Mouse (Mus musculus) thymus, postnatal 0 days (tissue): ENCODE measurements at regions not wholly inside any gene's neighbourhood (a gene's known extent, or its start where the extent isn't known, plus 50 kb on each side); places are given as distances from the start of the nearest gene placed in this dataset.
"Not testable (repeated sequence)": the region's sequence is repeated elsewhere in the genome, so short reads cannot be mapped to it uniquely, and the experiment has no call there.

Experiments
- DNase-seq: peaks from one replicate; pipeline ENCODE4 v3.0.0-alpha.2; 2015; ENCODE audit warnings: low spot score

DNA sequence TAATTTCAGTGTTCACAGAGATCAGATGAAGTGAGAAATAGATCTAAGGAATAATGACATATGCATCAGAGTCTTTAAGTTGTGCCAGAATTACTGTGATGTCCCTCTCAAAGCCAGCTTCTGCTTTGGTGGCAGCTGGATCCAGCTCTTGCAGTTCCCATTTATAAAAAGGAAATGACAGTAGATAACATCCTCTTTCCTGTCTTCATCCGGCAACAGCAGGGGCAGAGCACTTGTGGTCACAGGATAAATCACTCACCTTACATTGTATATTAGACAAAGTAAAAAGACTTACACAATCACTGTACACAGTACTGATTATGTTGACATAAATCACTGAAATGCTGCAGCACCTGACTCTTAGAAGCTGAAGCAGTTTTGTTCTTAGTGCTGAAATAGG, 1214.2 kb downstream of the Adam6a start:
- not testable (repeated sequence) for DNase-seq

DNA sequence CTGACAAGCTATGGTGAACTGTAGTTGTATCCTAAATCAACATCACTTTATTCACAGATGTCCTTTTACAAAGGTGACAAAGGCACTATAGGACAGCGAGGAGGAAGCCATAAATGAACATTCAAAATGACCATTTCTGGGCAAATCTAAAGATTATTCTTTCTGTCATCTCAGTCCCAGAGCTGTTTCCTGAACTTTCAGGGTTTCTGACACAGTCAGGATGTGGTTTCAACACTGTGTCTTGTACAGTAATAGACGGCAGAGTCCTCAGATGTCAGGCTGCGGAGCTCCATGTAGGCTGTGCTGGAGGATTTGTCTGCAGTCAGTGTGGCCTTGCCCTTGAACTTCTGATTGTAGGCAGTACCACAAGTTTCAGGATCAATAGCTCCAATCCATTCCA, 1220.5 kb downstream of the Adam6a start:
- DNase-seq: not testable (repeated sequence)

DNA sequence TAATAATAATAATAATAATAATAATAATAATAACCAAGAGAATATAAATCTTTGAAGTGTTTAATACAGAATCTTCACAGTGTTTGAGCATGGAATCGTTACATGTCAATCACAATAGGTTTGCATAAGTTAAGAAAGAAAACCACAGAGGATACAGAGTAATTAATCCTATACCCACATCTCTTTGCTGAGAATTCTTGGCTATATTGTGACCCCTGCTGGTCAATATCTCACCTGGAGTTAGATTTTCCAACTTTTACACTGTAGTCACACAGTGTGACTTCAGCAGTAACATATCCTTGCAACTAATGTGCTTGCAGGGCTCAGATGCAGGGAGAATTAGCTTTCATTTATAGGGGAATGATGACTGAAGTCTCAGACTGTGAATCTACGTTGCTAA, 1231.7 kb downstream of the Adam6a start:
- not testable (repeated sequence) for DNase-seq

DNA sequence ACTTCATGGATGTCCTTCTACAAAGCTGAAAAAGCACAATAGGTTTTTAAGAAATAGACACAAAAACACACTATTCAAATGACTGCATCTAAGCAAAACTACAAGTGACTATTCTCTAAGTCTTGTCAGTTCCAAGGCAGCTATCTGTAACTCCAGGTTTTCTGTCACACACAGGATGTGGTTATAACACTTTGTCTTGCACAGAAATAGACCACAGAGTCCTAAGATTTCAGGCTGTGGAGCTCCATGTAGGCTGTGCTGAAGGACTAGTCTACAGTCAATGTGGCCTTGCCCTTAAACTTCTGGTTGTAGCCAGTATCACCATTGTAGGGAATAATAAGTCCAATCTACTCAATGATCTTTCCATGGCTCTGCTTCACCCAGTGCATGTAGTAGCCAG, 1243.1 kb upstream of the Zfp386 start:
- DNase-seq: peak; percentile 67

DNA sequence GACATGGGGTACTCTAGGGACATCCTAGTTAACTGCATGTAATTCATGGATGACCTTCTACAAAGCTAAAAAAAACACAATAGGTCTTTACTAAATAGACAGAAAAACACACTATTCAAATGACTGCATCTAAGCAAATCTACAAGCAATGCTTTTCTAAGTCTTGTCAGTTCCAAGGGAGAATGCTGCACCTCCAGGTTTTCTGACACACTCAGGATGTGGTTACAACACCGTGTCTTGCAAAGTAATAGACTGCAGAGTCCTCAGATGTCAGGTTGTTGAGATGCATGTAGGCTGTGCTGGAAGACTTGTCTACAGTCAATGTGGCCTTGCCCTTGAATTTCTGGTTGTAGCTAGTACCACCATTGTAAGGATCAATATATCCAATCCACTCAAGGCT, 1238.3 kb upstream of the Zfp386 start:
- peak; percentile 59 for DNase-seq

DNA sequence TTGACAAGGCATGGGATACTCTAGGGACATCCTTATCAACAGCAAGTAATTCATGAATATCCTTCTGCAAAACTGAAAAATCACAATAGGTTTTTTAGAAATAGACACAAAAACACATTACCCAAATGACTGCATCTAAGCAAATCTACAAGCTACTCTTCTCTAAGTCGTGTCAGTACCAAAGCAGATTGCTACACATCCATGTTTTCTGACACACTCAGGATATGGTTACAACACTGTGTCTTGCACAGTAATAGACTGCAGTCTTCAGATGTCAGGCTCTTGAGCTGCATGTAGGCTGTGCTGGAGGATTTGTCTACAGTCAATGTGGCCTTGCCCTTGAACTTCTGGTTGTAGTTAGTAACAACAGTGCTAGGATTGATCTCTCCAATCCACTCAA, 1230.7 kb upstream of the Zfp386 start:
- DNase-seq: not testable (repeated sequence)

DNA sequence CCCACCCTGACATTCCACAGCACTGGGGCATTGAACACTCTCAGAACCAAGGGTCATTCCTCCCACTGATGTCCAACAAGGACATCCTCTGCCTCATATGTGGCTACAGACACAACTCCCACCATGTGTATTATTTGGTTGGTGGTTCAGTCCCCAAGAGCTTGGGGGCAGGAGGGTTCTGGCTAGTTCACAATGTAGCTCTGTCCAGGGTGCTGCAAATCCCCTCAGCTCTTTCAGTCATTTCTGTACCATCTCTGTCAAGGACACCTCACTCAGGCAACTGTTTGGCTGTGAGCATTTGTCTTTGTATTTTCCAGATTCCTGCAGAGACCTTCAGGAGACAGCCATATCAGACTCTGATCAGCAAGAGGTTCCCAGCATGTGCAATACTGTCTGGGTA, 1214.6 kb upstream of the Zfp386 start:
- DNase-seq: no peak
